Mouse (Mus musculus) left cerebral cortex, adult 9 months (tissue): ENCODE results near the gene Dpp4.

Source experiments
- DNase-seq, 2 experiments: peaks; one replicate each; pipeline ENCODE4 v3.0.0; 2022; ENCODE audit warnings: low spot score in 2 of 2

The Dpp4 gene

GRCm38 (mm10) chr2:62361514-62361913, 50.5 kb downstream of the Dpp4 start:
- no peak for DNase-seq

GRCm38 (mm10) chr2:62360872-62361271, 51.2 kb downstream of the Dpp4 start:
- no peak for DNase-seq

DNA sequence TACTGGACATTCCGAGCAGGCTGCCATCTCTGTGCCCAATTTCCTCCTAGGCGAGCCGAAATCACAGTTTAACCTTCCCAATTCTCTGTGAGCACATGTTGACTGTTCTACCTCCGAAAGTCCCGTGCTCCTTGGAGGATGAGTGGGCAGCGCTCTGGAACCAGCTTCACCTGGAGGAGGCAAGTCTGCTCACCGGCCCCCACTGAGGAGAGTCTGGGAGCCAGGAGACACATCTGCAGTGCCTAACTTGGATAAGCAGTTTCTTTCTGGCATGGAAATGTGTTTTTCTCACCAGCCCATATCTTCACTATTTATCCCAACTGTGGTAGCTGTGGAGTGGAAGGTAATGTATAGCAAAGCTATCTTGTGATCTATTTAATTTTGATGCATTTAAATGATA, 54.8 kb downstream of the Dpp4 start:
- DNase-seq: no peak

DNA sequence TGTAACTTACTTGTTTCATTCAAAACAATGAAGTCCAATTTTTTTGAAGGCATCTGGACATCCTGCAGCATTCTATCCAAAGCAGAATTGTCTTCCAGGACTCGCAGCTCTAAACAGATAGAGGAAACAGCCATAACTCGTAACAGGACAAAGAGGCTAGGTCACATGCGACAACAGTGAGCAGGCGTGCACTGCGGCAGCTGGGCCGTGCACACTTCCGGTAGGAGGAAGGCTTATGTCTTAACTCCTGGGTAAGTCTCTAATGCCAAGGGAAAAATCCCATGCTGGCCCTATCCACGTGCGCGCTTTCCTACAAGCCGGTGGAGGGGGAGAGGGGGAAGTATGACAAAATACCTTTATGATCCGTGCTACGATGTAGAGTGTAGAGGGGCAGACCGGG, 55.4 kb downstream of the Dpp4 start:
- DNase-seq: no peak

GRCm38 (mm10) chr2:62355766-62356165, 56.3 kb downstream of the Dpp4 start:
- DNase-seq: no peak

GRCm38 (mm10) chr2:62352035-62352434, 60.0 kb downstream of the Dpp4 start:
- no peak for DNase-seq

GRCm38 (mm10) chr2:62347762-62348161, 64.3 kb downstream of the Dpp4 start:
- DNase-seq: no peak

- no peak for DNase-seq
Measured at GRCm38 (mm10) chr2:62346771-62347170, 65.3 kb downstream of the Dpp4 start.

DNA sequence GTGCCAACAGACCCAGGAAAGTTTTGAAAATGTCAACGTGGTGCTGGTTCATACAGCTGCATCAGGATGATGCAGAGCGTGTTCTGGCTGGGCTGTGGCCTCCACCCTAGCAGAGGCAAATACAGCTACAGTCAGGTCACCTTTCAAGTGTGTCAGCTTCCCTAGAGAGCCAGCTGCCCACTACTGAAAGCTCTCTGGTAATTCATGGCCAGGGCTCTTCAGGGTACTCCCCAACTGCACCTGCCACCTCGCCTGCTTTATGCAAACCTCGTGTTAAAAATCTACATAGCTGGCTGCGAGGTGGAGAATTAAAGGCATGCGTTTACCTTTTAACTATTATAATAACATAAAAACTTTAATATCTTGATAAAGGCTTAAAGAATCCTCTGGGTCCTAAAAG, 67.7 kb downstream of the Dpp4 start:
- DNase-seq: no peak

DNA sequence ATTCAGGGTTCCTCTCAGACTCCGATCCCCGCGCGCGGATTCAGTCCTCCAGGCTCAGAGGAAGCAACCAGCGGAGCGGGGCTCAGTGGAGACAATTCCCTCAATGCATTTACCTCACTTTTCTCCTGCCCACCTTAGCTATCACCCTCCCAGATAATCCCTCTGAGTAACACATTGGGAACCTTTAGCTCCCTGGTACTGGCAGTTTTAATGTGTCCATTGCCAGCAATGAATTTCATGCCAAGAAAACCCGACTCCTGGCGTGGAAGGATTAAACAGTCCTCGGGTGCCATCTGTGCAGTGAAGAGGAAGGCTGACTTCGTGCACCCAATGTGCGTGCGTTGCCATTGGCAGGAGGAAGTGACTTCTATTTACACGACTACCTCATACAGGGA, 70.3 kb downstream of the Dpp4 start:
- peak in 1 of 2 experiments; percentile 68 for DNase-seq

- DNase-seq: no peak
Measured at GRCm38 (mm10) chr2:62341061-62341733, 70.8 kb downstream of the Dpp4 start.

DNA sequence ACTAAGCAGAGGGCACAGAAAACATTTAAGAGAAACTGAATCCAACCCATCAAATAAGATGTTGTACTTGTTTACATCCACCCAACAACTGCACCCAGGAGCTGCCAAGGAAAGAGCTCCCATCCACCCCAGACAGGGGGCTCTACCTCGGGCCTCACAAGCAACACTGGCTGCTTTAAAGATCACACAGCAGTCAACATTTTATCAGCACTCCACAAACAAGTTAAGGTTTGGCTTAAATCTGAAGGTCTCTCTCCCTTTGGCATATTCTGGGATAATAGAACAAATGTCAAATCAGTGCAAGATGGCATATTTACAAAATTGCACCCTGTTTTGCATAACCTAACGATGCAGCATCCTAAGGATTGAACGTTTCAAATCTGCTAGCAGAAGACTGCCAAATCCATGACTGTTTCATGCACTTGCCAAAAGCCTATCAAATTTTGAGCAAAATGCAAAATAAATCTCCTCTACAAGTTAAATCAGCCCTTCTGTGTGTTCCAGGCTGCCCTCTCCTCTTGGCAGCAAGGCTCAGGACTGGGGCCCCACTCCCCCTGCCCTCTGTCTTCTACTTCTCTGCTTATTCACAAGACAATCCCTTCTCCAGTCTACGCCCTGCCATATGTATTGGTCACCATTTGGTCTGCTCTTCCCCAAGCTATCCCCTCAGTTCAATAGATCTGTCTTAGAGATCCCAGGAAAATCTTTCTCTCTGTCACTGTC, 72.6 kb downstream of the Dpp4 start:
- no peak for DNase-seq

DNA sequence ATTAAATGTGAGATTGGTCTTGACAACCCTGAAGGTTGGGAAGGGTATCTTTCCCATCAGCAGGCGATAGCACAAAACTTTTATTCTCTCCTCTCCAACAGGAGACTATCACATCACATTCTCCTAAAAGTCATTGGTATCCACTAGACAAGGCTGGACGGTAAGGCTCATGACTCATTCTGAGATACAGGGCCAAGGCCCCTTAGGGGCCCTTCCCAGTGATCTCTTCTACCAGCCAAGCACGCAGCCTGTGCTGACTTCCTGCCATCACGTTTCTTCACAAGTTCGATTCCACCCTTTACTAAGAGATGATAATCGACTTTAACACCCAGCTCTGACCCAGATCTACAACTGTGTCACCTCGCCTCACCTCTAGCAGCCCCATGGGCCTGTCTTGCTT, 74.9 kb downstream of the Dpp4 start:
- DNase-seq: no peak

DNA sequence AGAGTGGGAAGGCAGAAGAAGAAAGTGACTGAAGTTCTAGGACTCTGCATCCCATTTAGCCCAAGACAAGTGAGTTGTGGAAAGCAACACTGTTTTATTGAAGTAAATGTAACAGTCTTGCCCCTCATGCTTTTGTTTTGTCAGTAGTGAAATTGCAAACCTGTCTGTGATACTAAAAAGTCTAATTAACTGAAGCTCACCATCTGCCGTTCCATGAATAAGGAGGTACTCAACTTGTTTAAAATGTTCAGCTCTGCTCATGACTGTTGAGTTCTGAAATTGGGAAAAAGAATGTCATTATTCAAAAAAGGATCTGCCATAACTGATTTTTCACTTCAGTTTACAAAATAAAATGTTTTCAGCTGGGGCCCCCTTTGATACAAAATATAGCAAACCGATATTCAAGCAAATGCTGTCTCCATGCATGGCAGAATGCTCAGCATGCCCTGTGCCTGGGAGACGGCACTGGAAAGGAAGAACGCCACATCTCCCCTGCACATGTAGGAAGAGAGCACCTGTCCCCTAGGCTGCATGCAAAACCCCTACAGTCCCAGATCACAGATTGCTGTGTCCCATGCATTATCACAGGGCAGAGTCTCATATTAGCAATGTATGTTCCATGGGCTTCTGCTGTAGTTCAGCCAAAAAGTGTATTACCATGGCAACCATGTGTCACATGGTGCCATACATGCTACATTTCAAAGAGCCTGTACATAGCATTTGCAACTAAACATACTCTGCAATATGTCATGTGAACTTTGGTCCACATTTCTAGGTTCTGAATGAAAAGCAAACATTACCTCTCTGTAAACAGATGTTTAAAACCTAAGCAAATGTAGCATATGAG, 77.4 kb downstream of the Dpp4 start:
- DNase-seq: no peak

- DNase-seq: no peak
Measured at GRCm38 (mm10) chr2:62332465-62332864, 79.6 kb downstream of the Dpp4 start.

- DNase-seq: peak in 1 of 2 experiments; percentile 29
Measured at GRCm38 (mm10) chr2:62331913-62332312, 80.1 kb downstream of the Dpp4 start.

DNA sequence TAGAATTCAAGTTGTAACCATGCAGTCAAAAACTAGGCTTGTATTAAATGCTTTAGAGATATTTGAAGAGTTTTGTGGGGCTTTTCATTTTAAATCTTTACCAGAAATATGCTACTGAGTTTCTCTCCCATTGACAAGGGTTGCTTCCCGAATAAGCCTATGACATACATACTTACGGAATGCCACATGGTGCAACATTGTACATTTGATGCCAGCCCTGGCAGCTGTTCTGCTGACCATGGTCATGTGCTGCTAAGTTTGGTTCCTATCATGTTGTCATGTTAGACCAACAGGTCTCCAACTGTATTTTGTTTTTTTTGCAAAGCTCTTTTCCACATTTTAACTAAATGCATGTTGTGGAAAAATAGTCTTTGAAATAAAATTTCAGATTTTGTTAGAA, 86.6 kb downstream of the Dpp4 start:
- no peak for DNase-seq

- DNase-seq: peak in 1 of 2 experiments; percentile 59
Measured at GRCm38 (mm10) chr2:62323078-62323637, 88.9 kb downstream of the Dpp4 start.

- no peak for DNase-seq
Measured at GRCm38 (mm10) chr2:62319489-62319888, 92.5 kb downstream of the Dpp4 start.

- no peak for DNase-seq
Measured at GRCm38 (mm10) chr2:62316930-62317329, 95.1 kb downstream of the Dpp4 start.

DNA sequence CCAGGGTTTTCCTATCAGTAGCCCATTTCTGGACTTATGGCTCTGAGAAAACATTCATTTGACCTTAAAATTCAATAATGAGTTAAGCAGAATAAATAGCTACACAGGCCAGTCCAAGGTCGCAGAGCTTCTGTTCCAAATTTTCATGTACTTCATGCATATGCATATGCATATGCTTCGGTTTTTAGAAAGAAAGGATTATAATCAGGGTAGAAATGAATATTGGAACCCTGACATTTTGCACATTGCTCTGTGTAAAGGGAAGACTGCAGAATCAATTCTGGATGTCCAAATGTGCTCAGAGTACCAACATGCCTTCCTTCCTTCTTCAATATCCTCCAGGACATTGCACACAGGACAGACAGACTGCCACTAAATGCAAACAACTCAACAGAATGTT, 104.6 kb downstream of the Dpp4 start:
- no peak for DNase-seq

DNA sequence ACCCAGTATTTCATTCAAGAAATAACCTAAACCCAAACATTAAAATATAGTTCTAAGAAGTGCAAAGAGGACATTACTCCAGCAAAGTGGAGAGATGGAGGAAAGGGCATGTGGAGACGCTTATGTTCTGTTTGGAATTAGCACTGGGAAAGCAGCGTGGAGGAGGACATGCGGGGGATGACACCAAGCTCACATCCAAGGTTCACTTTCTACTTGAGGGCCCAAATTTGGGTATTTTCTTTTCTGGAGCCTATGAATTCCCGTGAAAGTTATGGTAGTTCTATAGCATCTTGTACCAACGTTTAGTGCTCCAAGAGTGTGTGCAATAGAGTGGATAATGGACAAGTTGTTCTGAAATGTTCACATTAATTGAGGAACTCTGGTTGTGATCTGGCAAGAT, 105.1 kb downstream of the Dpp4 start:
- DNase-seq: no peak
